Mouse (Mus musculus) bone marrow, adult 2 months (tissue): ENCODE data around the gene Lbx2.

Experiments
- CTCF ChIP-seq: fragments of 200-500 bp; IDR thresholded peaks from 2 replicates; pipeline ENCODE4 v1.5.1; 2011; ENCODE audit warnings: low read length, control low read depth; ENCODE audit not compliant: control insufficient read depth, insufficient read depth
- POLR2A ChIP-seq: fragments of 200-500 bp; IDR thresholded peaks from 2 replicates; pipeline ENCODE4 v1.6.1; 2011; ENCODE audit warnings: low read depth, mild to moderate bottlenecking, control low read depth, low read length, borderline replicate concordance; ENCODE audit not compliant: control insufficient read depth

GRCm38 (mm10) chr6:83124851-83125312 is 38.7 kb downstream of the Lbx2 start:
- TF ChIP-seq CTCF (no peak), POLR2A (peak; percentile 73; the same call in 1 of the 2 replicates)
